Mouse (Mus musculus) midbrain, embryonic 15.5 days (tissue): ENCODE measurements around the gene Cyp4a14. TPM values are rescaled to one million over a fixed set of nuclear protein-coding genes. Genes with fewer than 3 reads are reported as not detected.

ENCODE experiments used
- polyA plus RNA-seq: library from polyadenylated mRNA; unstranded; fragments of >200 nt; fragmentation: Nextera tagmentation; extraction: Ambion mirVana; gene quantifications from 2 replicates; pipeline ENCODE4 v1.2.1, GENCODE M21; 2015

Cyp4a14 gene
- polyA plus RNA-seq, 1 experiment from 2014 or later, result not detected

Other genes starting within 250 kb of the Cyp4a14 start
- not detected in 2 replicates for gene Cyp4a12a, start 197.1 kb downstream of the Cyp4a14 start, polyA plus RNA-seq
- gene Cyp4a12b, start 84.5 kb downstream of the Cyp4a14 start, polyA plus RNA-seq, result not detected in 2 replicates
- not detected in 2 replicates for gene Cyp4a30b, start 43.5 kb downstream of the Cyp4a14 start, polyA plus RNA-seq
- not detected in 2 replicates for gene Cyp4a10, start 22.1 kb upstream of the Cyp4a14 start, polyA plus RNA-seq
- not detected in 2 replicates for gene Cyp4a31, start 67.5 kb upstream of the Cyp4a14 start, polyA plus RNA-seq
- not detected in 2 replicates for gene Cyp4a32, start 104.8 kb upstream of the Cyp4a14 start, polyA plus RNA-seq
- gene Cyp4b1, start 151.6 kb upstream of the Cyp4a14 start, polyA plus RNA-seq, result 0.54 and 0.93 TPM in 2 replicates
- gene Efcab14, start 241.6 kb upstream of the Cyp4a14 start, polyA plus RNA-seq, result 16.3 and 17.5 TPM in 2 replicates